Mouse (Mus musculus) midbrain, embryonic 16.5 days (tissue): ENCODE results near the gene Arl13b. TPM values are rescaled to one million over a fixed set of nuclear protein-coding genes. Genes with fewer than 3 reads are reported as not detected.

Experiments
- ATAC-seq: fragments of 200-750 bp; cut with Nextera tagmentation; 2 replicates; pipeline ENCODE4 v1.8.0; 2017; ENCODE audit warnings: moderate TSS enrichment
- H3K27ac ChIP-seq: fragments of 300-500 bp; sonication (generic); 2 replicates; pipeline ENCODE4 v1.5.1; 2014; ENCODE audit warnings: mild to moderate bottlenecking, low read length, mixed read lengths
- H3K27me3 ChIP-seq: fragments of 300-500 bp; sonication (generic); 2 replicates; pipeline ENCODE4 v1.6.1; 2014; ENCODE audit warnings: low read depth, low read length, mixed read lengths; ENCODE audit not compliant: control insufficient read depth, insufficient read depth
- H3K36me3 ChIP-seq: fragments of 300-500 bp; sonication (generic); 2 replicates; pipeline ENCODE4 v1.6.1; 2014; ENCODE audit warnings: mild to moderate bottlenecking, low read length, moderate library complexity, mixed read lengths; ENCODE audit not compliant: control insufficient read depth, insufficient read depth
- H3K4me1 ChIP-seq: fragments of 300-500 bp; sonication (generic); 2 replicates; pipeline ENCODE4 v1.6.1; 2014; ENCODE audit warnings: mild to moderate bottlenecking, low read length, mixed read lengths; ENCODE audit not compliant: control insufficient read depth, insufficient read depth
- H3K4me2 ChIP-seq: fragments of 300-500 bp; sonication (generic); 2 replicates; pipeline ENCODE4 v1.6.1; 2014; ENCODE audit warnings: mild to moderate bottlenecking, low read length, mixed read lengths
- H3K4me3 ChIP-seq: fragments of 300-500 bp; sonication (generic); 2 replicates; pipeline ENCODE4 v1.5.1; 2014; ENCODE audit warnings: low read depth, mild to moderate bottlenecking, low read length, moderate library complexity, mixed read lengths
- H3K9ac ChIP-seq: fragments of 300-500 bp; sonication (generic); 2 replicates; pipeline ENCODE4 v1.6.1; 2014; ENCODE audit warnings: low read depth, low read length, mixed read lengths
- H3K9me3 ChIP-seq: fragments of 300-500 bp; sonication (generic); replicated peaks from 2 replicates; pipeline ENCODE4 v1.6.1; 2014; ENCODE audit warnings: mild to moderate bottlenecking, low read length, mixed read lengths; ENCODE audit not compliant: control insufficient read depth, poor library complexity, severe bottlenecking
- WGBS: fragments of 180-500 bp; shearing (Covaris S2); extraction: QIAGEN DNeasy Blood & Tissue Kit; methylation state at CpG from one replicate; pipeline ENCODE4 v1.1.7; 2014; 5-methylcytosine and 5-hydroxymethylcytosine counted together
- polyA plus RNA-seq: library from polyadenylated mRNA; unstranded; fragments of >200 nt; fragmentation: Nextera tagmentation; extraction: Ambion mirVana; gene quantifications from 2 replicates; pipeline ENCODE4 v1.2.1, GENCODE M21; 2015

Arl13b gene
- polyA plus RNA-seq, 1 experiment from 2014 or later, result 13.7 TPM

GRCm38 (mm10) chr16:62832027-62832426, 14.8 kb downstream of the Arl13b start:
- H3K9me3 ChIP-seq, result no peaks in the 10 kb centered on the region
- no peaks in the 10 kb centered on the region for H3K36me3 ChIP-seq
- no peaks in the 10 kb centered on the region for H3K27me3 ChIP-seq
- WGBS, result 86% methylated on average over 2 of the region's 2 CpGs
- H3K4me1 ChIP-seq, result no peaks in the 10 kb centered on the region
- no peak for ATAC-seq
- H3K9ac ChIP-seq, result no peak overlapping the region
- H3K4me3 ChIP-seq, result no peak overlapping the region
- no peak overlapping the region for H3K27ac ChIP-seq
- H3K4me2 ChIP-seq, result no peak overlapping the region

GRCm38 (mm10) chr16:62826156-62827001, 20.5 kb downstream of the Arl13b start:
- H3K4me1 ChIP-seq, result no peaks in the 10 kb centered on the region
- no peaks in the 10 kb centered on the region for H3K27me3 ChIP-seq
- H3K36me3 ChIP-seq, result no peaks in the 10 kb centered on the region; the same call in 1 of the 2 replicates
- ATAC-seq, result peak; percentile 42; the same call in 1 of the 2 replicates
- no peak overlapping the region for H3K27ac ChIP-seq
- no peak overlapping the region for H3K9ac ChIP-seq
- 77% methylated on average over 12 of the region's 12 CpGs for WGBS
- no peak overlapping the region for H3K4me2 ChIP-seq
- H3K4me3 ChIP-seq, result no peak overlapping the region
- H3K9me3 ChIP-seq, result no peaks in the 10 kb centered on the region

- no peaks in the 10 kb centered on the region; the same call in 1 of the 2 replicates for H3K36me3 ChIP-seq
- H3K4me2 ChIP-seq, result no peak overlapping the region
- no peak for ATAC-seq
- no peak overlapping the region for H3K27ac ChIP-seq
- H3K4me1 ChIP-seq, result no peaks in the 10 kb centered on the region
- no peaks in the 10 kb centered on the region for H3K27me3 ChIP-seq
- 96% methylated on average over 6 of the region's 6 CpGs for WGBS
- no peaks in the 10 kb centered on the region for H3K9me3 ChIP-seq
- H3K4me3 ChIP-seq, result no peak overlapping the region
- no peak overlapping the region for H3K9ac ChIP-seq
These were observed 24.4 kb downstream of the Arl13b start for GRCm38 (mm10) chr16:62822472-62822871.

GRCm38 (mm10) chr16:62814491-62814890, 32.3 kb downstream of the Arl13b start, which contains the start of gene Stx19:
Gene Stx19 (plus strand): TSS chr16:62814676.
- 89% methylated on average over 5 of the region's 5 CpGs for WGBS
- H3K9me3 ChIP-seq, result no peaks in the 10 kb centered on the region
- no peak within 1 kb of the TSS for H3K4me2 ChIP-seq
- H3K27me3 ChIP-seq, result no peaks in the 10 kb centered on the region
- no peak for ATAC-seq
- no peak within 1 kb of the TSS for H3K27ac ChIP-seq
- no peak within 1 kb of the TSS for H3K9ac ChIP-seq
- H3K4me1 ChIP-seq, result no peaks in the 10 kb centered on the region
- H3K4me3 ChIP-seq, result no peak within 1 kb of the TSS
- H3K36me3 ChIP-seq, result no peaks in the 10 kb centered on the region

- ATAC-seq, result no peak
- no peaks in the 10 kb centered on the region for H3K36me3 ChIP-seq
- H3K4me3 ChIP-seq, result no peak overlapping the region
- no peak overlapping the region for H3K27ac ChIP-seq
- WGBS, result 71% methylated on average over 5 of the region's 5 CpGs
- H3K9me3 ChIP-seq, result no peaks in the 10 kb centered on the region
- H3K9ac ChIP-seq, result no peak overlapping the region
- H3K27me3 ChIP-seq, result no peaks in the 10 kb centered on the region
- H3K4me2 ChIP-seq, result no peak overlapping the region
- no peaks in the 10 kb centered on the region for H3K4me1 ChIP-seq
These were observed 33.0 kb downstream of the Arl13b start for GRCm38 (mm10) chr16:62813790-62814189.

- H3K9me3 ChIP-seq, result no peaks in the 10 kb centered on the region
- no peaks in the 10 kb centered on the region for H3K4me1 ChIP-seq
- no peak overlapping the region for H3K4me2 ChIP-seq
- no peak overlapping the region for H3K9ac ChIP-seq
- 90% methylated on average over 4 of the region's 4 CpGs for WGBS
- ATAC-seq, result no peak
- no peak overlapping the region for H3K27ac ChIP-seq
- no peaks in the 10 kb centered on the region for H3K27me3 ChIP-seq
- no peaks in the 10 kb centered on the region for H3K36me3 ChIP-seq
- no peak overlapping the region for H3K4me3 ChIP-seq
These were observed 36.0 kb downstream of the Arl13b start for GRCm38 (mm10) chr16:62810855-62811254.

- H3K36me3 ChIP-seq, result 0 out of 2 replicates have a peak, but pooled peaks cover 2% of the 10 kb centered on the region
- no peaks in the 10 kb centered on the region for H3K4me1 ChIP-seq
- H3K27me3 ChIP-seq, result no peaks in the 10 kb centered on the region
- H3K9me3 ChIP-seq, result no peaks in the 10 kb centered on the region
- no peak overlapping the region for H3K9ac ChIP-seq
- H3K4me3 ChIP-seq, result no peak overlapping the region
- H3K4me2 ChIP-seq, result no peak overlapping the region
- no peak for ATAC-seq
- WGBS, result 64% methylated on average over 8 of the region's 8 CpGs
- no peak overlapping the region for H3K27ac ChIP-seq
These were observed 39.4 kb downstream of the Arl13b start for GRCm38 (mm10) chr16:62807249-62807979.

- no peaks in the 10 kb centered on the region for H3K9me3 ChIP-seq
- H3K4me3 ChIP-seq, result no peak overlapping the region
- H3K4me2 ChIP-seq, result no peak overlapping the region
- H3K4me1 ChIP-seq, result no peaks in the 10 kb centered on the region
- ATAC-seq, result no peak
- H3K27me3 ChIP-seq, result no peaks in the 10 kb centered on the region
- H3K27ac ChIP-seq, result no peak overlapping the region
- WGBS, result 93% methylated on average over 3 of the region's 3 CpGs
- H3K36me3 ChIP-seq, result peaks cover 9% of the 10 kb centered on the region; the same call in 1 of the 2 replicates
- H3K9ac ChIP-seq, result no peak overlapping the region
These were observed 42.2 kb downstream of the Arl13b start for GRCm38 (mm10) chr16:62804621-62805020.

- H3K9ac ChIP-seq, result no peak overlapping the region
- no peak overlapping the region for H3K4me3 ChIP-seq
- H3K4me2 ChIP-seq, result no peak overlapping the region
- H3K36me3 ChIP-seq, result peaks cover 13% of the 10 kb centered on the region
- H3K4me1 ChIP-seq, result no peaks in the 10 kb centered on the region
- H3K27me3 ChIP-seq, result no peaks in the 10 kb centered on the region
- WGBS, result 86% methylated on average over 3 of the region's 3 CpGs
- no peaks in the 10 kb centered on the region for H3K9me3 ChIP-seq
- H3K27ac ChIP-seq, result no peak overlapping the region
- ATAC-seq, result no peak
These were observed 47.0 kb downstream of the Arl13b start for GRCm38 (mm10) chr16:62799839-62800238.
